Mouse (Mus musculus): ENCODE results near the gene Lrrc45. TPM values are rescaled to one million over a fixed set of nuclear protein-coding genes. Genes with fewer than 3 reads are reported as not detected.

Gene Lrrc45
- total RNA-seq, 1 experiment: 30.3 TPM

DNA sequence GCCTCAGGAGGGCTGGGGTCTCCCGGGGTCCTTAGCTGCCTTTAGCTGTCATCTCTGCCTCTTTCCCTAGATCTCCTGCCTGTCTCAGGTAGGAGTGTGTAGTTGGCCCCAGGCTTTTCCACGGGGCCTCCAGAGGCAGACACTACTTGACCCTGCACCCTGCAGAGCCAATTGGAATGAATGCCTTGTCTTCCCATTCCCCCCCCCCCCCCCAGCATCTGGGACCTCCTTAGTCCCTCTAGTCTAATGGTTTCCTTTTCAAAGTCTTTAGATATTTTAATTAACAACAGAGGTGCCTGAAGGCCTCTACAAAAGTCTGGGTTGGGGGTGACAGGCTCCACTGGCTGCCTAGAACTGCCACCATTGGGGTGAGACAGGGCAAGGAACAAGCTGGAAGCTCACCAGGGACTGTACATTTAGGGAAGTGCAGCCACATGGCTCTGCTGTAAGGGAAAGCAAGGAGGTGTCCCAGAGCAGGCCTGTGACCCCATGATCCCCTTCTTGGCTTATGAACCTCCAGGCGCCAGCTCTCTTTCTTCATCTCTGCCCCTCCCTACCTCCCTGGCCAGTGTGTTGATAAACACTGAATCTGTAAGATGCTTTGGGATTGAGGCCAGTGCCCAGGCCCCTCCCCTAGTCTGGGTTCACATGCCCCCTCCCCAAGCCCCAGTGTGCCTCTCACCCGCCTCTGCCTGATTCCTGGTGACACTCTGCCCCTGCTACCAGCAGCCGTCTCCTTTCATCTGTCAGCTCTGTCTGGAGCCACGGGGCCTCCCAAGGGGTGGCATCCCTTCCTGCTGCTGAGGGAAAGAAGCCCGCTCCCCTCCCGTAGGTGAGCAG is 9.0 kb upstream of the Lrrc45 start:
- in situ Hi-C loops (cut with MboI; ENCODE audit: low sequenced_read_pairs in 2 of 2, unreplicated experiment in 2 of 2): no loop called here
- Histone ChIP-seq H3K36me3 (ENCODE audit: control insufficient read depth, insufficient read depth, low read length, poor library complexity, severe bottlenecking) (peaks cover 39% of the 10 kb centered on the region), H3K9me3 (ENCODE audit: control insufficient read depth, insufficient read depth, low read depth, low read length) (no peaks in the 10 kb centered on the region), H3K4me3 (ENCODE audit: insufficient read depth in 1 of 2, low read depth in 1 of 2, low read length in 2 of 2, poor library complexity in 1 of 2, severe bottlenecking in 1 of 2) (no peak overlapping the region), H3K9ac (ENCODE audit: insufficient read depth, low read depth, low read length, poor library complexity, severe bottlenecking) (no peak overlapping the region), H3K4me1 (ENCODE audit: control insufficient read depth in 2 of 2, insufficient read depth in 2 of 2, low read length in 2 of 2, poor library complexity in 1 of 2) (peaks cover 10 to 50% of the 10 kb centered on the region in 2 experiments; a peak in 3 of 4 replicates), H3K27ac (ENCODE audit: insufficient read depth, low read depth, low read length, poor library complexity, severe bottlenecking) (peak overlapping the region; percentile 52; the same call in 1 of the 2 replicates)
- TF ChIP-seq ZNF384 (IDR thresholded peaks at IDR 0.05; ENCODE audit: low read depth, low read length) (no peak), HCFC1 (IDR thresholded peaks at IDR 0.05; ENCODE audit: borderline replicate concordance, insufficient read depth, low read length) (no peak), CHD2 (IDR thresholded peaks at IDR 0.05; ENCODE audit: low read depth, low read length) (no peak), ZC3H11A (IDR thresholded peaks at IDR 0.05; ENCODE audit: borderline replicate concordance, low read depth, low read length) (no peak), MAFK (IDR thresholded peaks at IDR 0.05; ENCODE audit: insufficient read depth, low read depth, low read length) (no peak)
- no peak for DNase-seq (ENCODE audit: low read depth, low spot score)

DNA sequence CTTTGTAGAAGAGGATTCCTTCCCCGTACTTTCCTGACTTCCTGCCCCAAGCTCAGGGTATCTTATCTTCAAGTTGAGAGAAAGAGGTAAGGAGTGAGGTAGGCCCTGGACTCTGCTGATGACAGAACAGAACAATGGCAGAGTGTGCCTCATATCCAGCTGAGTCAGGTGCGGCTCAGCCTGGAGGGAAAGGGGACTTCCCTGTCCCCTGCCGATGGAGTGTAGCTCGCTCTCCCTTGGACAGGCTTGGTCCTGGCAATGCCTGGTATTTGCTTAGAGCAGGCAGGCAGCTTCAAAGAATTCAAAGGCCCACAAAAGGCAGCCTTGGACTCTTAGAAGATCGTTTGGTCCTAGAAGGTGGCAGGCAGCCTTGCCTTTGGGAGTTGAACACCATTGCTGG is 7.6 kb upstream of the Lrrc45 start:
- in situ Hi-C loops (cut with MboI; ENCODE audit: low sequenced_read_pairs in 2 of 2, unreplicated experiment in 2 of 2): no loop called here
- Histone ChIP-seq H3K9me3 (ENCODE audit: control insufficient read depth, insufficient read depth, low read depth, low read length) (no peaks in the 10 kb centered on the region), H3K27ac (ENCODE audit: insufficient read depth, low read depth, low read length, poor library complexity, severe bottlenecking) (no peak overlapping the region), H3K4me3 (ENCODE audit: insufficient read depth in 1 of 2, low read depth in 1 of 2, low read length in 2 of 2, poor library complexity in 1 of 2, severe bottlenecking in 1 of 2) (no peak overlapping the region), H3K4me1 (ENCODE audit: control insufficient read depth in 2 of 2, insufficient read depth in 2 of 2, low read length in 2 of 2, poor library complexity in 1 of 2) (peaks cover 10 to 50% of the 10 kb centered on the region in 2 experiments; a peak in 3 of 4 replicates), H3K9ac (ENCODE audit: insufficient read depth, low read depth, low read length, poor library complexity, severe bottlenecking) (no peak overlapping the region), H3K36me3 (ENCODE audit: control insufficient read depth, insufficient read depth, low read length, poor library complexity, severe bottlenecking) (peaks cover 38% of the 10 kb centered on the region)
- DNase-seq (ENCODE audit: low read depth, low spot score): no peak
- TF ChIP-seq ZNF384 (IDR thresholded peaks at IDR 0.05; ENCODE audit: low read depth, low read length): no peak
- no peak for TF ChIP-seq MAFK (IDR thresholded peaks at IDR 0.05; ENCODE audit: insufficient read depth, low read depth, low read length)

DNA sequence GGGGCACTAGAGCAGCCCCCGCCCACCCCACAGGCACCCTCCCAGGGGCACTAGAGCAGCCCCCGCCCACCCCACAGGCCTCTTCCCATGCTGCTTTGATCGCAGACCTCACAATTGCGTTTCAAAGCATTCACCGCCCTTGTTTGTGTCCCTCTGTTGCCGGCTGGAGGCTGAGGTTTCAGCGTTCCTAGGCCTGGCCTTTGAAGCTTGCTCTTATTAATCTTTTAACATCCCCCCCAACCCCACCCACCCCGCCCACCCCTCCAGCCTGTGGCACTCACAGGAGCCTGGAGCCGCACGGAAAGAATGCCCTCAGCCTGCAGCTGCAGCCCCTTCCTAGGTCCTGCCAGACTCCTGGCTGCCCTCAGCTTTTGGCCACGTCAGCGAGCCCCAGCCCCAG is 6.5 kb upstream of the Lrrc45 start:
- Histone ChIP-seq H3K4me1 (ENCODE audit: control insufficient read depth in 2 of 2, insufficient read depth in 2 of 2, low read length in 2 of 2, poor library complexity in 1 of 2) (peaks cover 10 to 56% of the 10 kb centered on the region in 2 experiments; a peak in 3 of 4 replicates), H3K9ac (ENCODE audit: insufficient read depth, low read depth, low read length, poor library complexity, severe bottlenecking) (no peak overlapping the region), H3K4me3 (ENCODE audit: insufficient read depth in 1 of 2, low read depth in 1 of 2, low read length in 2 of 2, poor library complexity in 1 of 2, severe bottlenecking in 1 of 2) (no peak overlapping the region), H3K9me3 (ENCODE audit: control insufficient read depth, insufficient read depth, low read depth, low read length) (no peaks in the 10 kb centered on the region), H3K27ac (ENCODE audit: insufficient read depth, low read depth, low read length, poor library complexity, severe bottlenecking) (peak overlapping the region; percentile 49; the same call in 1 of the 2 replicates), H3K36me3 (ENCODE audit: control insufficient read depth, insufficient read depth, low read length, poor library complexity, severe bottlenecking) (peaks cover 32% of the 10 kb centered on the region)
- no peak for TF ChIP-seq HCFC1 (IDR thresholded peaks at IDR 0.05; ENCODE audit: borderline replicate concordance, insufficient read depth, low read length)
- no peak for TF ChIP-seq ZC3H11A (IDR thresholded peaks at IDR 0.05; ENCODE audit: borderline replicate concordance, low read depth, low read length)
- TF ChIP-seq ZNF384 (IDR thresholded peaks at IDR 0.05; ENCODE audit: low read depth, low read length): no peak
- no peak for DNase-seq (ENCODE audit: low read depth, low spot score)
- in situ Hi-C loops (cut with MboI; ENCODE audit: low sequenced_read_pairs in 2 of 2, unreplicated experiment in 2 of 2): no loop called here

DNA sequence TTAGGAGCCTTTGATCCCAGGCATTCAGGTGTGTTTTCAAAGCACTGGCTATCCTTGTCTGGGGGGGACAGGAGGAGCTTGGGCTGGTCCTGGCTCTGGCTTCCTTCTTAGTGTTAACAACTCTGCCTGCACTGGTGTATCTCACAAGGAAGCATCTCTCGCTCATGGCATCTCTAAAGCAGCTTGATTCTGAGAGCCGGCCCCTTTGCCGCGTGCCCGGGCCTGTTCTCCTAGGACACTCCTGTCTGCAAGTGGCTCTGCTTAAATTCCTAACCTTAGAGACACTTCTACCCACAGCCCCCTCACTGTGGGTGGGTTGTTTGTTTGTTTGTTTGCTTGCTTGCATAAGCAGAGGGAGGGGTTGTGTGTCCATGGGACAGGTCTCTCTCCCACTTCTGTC is 5.8 kb upstream of the Lrrc45 start:
- no peak for DNase-seq (ENCODE audit: low read depth, low spot score)
- H3K4me3 ChIP-seq (ENCODE audit: insufficient read depth in 1 of 2, low read depth in 1 of 2, low read length in 2 of 2, poor library complexity in 1 of 2, severe bottlenecking in 1 of 2): no peak overlapping the region
- in situ Hi-C loops (cut with MboI; ENCODE audit: low sequenced_read_pairs in 2 of 2, unreplicated experiment in 2 of 2): no loop called here
- peaks cover 28% of the 10 kb centered on the region for H3K36me3 ChIP-seq (ENCODE audit: control insufficient read depth, insufficient read depth, low read length, poor library complexity, severe bottlenecking)
- TF ChIP-seq MAFK (IDR thresholded peaks at IDR 0.05; ENCODE audit: insufficient read depth, low read depth, low read length): no peak
- no peak for TF ChIP-seq HCFC1 (IDR thresholded peaks at IDR 0.05; ENCODE audit: borderline replicate concordance, insufficient read depth, low read length)
- TF ChIP-seq ZC3H11A (IDR thresholded peaks at IDR 0.05; ENCODE audit: borderline replicate concordance, low read depth, low read length): no peak
- no peak for TF ChIP-seq ZNF384 (IDR thresholded peaks at IDR 0.05; ENCODE audit: low read depth, low read length)
- TF ChIP-seq CHD2 (IDR thresholded peaks at IDR 0.05; ENCODE audit: low read depth, low read length): no peak
- H3K4me1 ChIP-seq (ENCODE audit: control insufficient read depth in 2 of 2, insufficient read depth in 2 of 2, low read length in 2 of 2, poor library complexity in 1 of 2): peaks cover 10 to 57% of the 10 kb centered on the region in 2 experiments; a peak in 3 of 4 replicates
- H3K9me3 ChIP-seq (ENCODE audit: control insufficient read depth, insufficient read depth, low read depth, low read length): no peaks in the 10 kb centered on the region
- no peak overlapping the region; the same call in 1 of the 2 replicates for H3K9ac ChIP-seq (ENCODE audit: insufficient read depth, low read depth, low read length, poor library complexity, severe bottlenecking)
- H3K27ac ChIP-seq (ENCODE audit: insufficient read depth, low read depth, low read length, poor library complexity, severe bottlenecking): peak overlapping the region; percentile 49
